Mouse (Mus musculus) forebrain, embryonic 13.5 days (tissue): ENCODE measurements around the gene Mmp15. TPM values are rescaled to one million over a fixed set of nuclear protein-coding genes. Genes with fewer than 3 reads are reported as not detected.
A peak's percentile ranks its signal among the peaks of the same experiment; 100 is the strongest.

Experiments used
- ATAC-seq: fragments of 200-750 bp; cut with Nextera tagmentation; 2 replicates; pipeline ENCODE4 v1.8.0; 2017
- H3K27ac ChIP-seq: fragments of 300-500 bp; sonication (generic); 2 replicates; pipeline ENCODE4 v1.5.1; 2015; ENCODE audit warnings: inconsistent platforms, mild to moderate bottlenecking, moderate library complexity
- H3K27me3 ChIP-seq: fragments of 300-500 bp; sonication (generic); 2 replicates; pipeline ENCODE4 v1.6.1; 2015; ENCODE audit warnings: mild to moderate bottlenecking, inconsistent platforms
- H3K36me3 ChIP-seq: fragments of 300-500 bp; sonication (generic); 2 replicates; pipeline ENCODE4 v1.6.1; 2015; ENCODE audit warnings: mild to moderate bottlenecking, inconsistent platforms; ENCODE audit not compliant: poor library complexity, severe bottlenecking
- H3K4me1 ChIP-seq: fragments of 300-500 bp; sonication (generic); 2 replicates; pipeline ENCODE4 v1.6.1; 2015; ENCODE audit warnings: inconsistent platforms
- H3K4me2 ChIP-seq: fragments of 300-500 bp; sonication (generic); 2 replicates; pipeline ENCODE4 v1.6.1; 2015; ENCODE audit warnings: inconsistent platforms, mild to moderate bottlenecking, moderate library complexity
- H3K4me3 ChIP-seq: fragments of 300-500 bp; sonication (generic); 2 replicates; pipeline ENCODE4 v1.5.1; 2015; ENCODE audit warnings: mild to moderate bottlenecking, inconsistent platforms
- H3K9ac ChIP-seq: fragments of 300-500 bp; sonication (generic); 2 replicates; pipeline ENCODE4 v1.6.1; 2015; ENCODE audit warnings: mild to moderate bottlenecking, inconsistent platforms
- H3K9me3 ChIP-seq: fragments of 300-500 bp; sonication (generic); replicated peaks from 2 replicates; pipeline ENCODE4 v1.6.1; 2016; ENCODE audit warnings: inconsistent platforms
- WGBS: fragments of 180-500 bp; shearing (Covaris S2); methylation state at CpG from one replicate; pipeline ENCODE4 v1.1.7; 2015; 5-methylcytosine and 5-hydroxymethylcytosine counted together
- polyA plus RNA-seq: library from polyadenylated mRNA; unstranded; fragments of >200 nt; fragmentation: Nextera tagmentation; extraction: Ambion mirVana; gene quantifications from 2 replicates; pipeline ENCODE4 v1.2.1, GENCODE M21; 2015

Mmp15 gene
- polyA plus RNA-seq, 1 experiment from 2014 or later, result 10.9 TPM

GRCm38 (mm10) chr8:95411309-95411972 is 59.4 kb downstream of the Mmp15 start:
- H3K4me1 ChIP-seq, result peaks cover 7% of the 10 kb centered on the region
- H3K9me3 ChIP-seq, result no peaks in the 10 kb centered on the region
- 57% methylated on average over 10 of the region's 10 CpGs for WGBS
- H3K4me3 ChIP-seq, result no peak overlapping the region
- no peak overlapping the region for H3K27ac ChIP-seq
- no peak overlapping the region for H3K9ac ChIP-seq
- no peaks in the 10 kb centered on the region for H3K36me3 ChIP-seq
- 0 out of 2 replicates have a peak, but pooled peaks have one; percentile 38 for ATAC-seq
- H3K4me2 ChIP-seq, result no peak overlapping the region
- H3K27me3 ChIP-seq, result no peaks in the 10 kb centered on the region

GRCm38 (mm10) chr8:95422193-95422810 is 70.2 kb downstream of the Mmp15 start:
- no peak overlapping the region for H3K27ac ChIP-seq
- no peak overlapping the region for H3K4me2 ChIP-seq
- H3K4me3 ChIP-seq, result no peak overlapping the region
- no peaks in the 10 kb centered on the region for H3K9me3 ChIP-seq
- no peak for ATAC-seq
- WGBS, result 95% methylated on average over 14 of the region's 14 CpGs
- H3K4me1 ChIP-seq, result peaks cover 23% of the 10 kb centered on the region
- no peak overlapping the region for H3K9ac ChIP-seq
- H3K36me3 ChIP-seq, result peaks cover 53% of the 10 kb centered on the region
- no peaks in the 10 kb centered on the region for H3K27me3 ChIP-seq

Other genes with a start within 250 kb of the Mmp15 start
- 8.2 and 8.3 TPM in 2 replicates for gene Kifc3, start 149.5 kb upstream of the Mmp15 start, polyA plus RNA-seq
- 0.43 and 0.57 TPM in 2 replicates for gene Cngb1, start 45.7 kb upstream of the Mmp15 start, polyA plus RNA-seq
- 0.39 and 1.1 TPM in 2 replicates for gene Tepp, start 41.7 kb upstream of the Mmp15 start, polyA plus RNA-seq
- gene Zfp319, start 20.3 kb upstream of the Mmp15 start, polyA plus RNA-seq, result 15.3 and 16.0 TPM in 2 replicates
- 43.7 and 45.8 TPM in 2 replicates for gene Usb1, start 20.0 kb upstream of the Mmp15 start, polyA plus RNA-seq
- gene Cfap20, start 82.6 kb downstream of the Mmp15 start, polyA plus RNA-seq, result 144 and 148 TPM in 2 replicates
- 11.7 and 12.7 TPM in 2 replicates for gene Csnk2a2, start 137.8 kb downstream of the Mmp15 start, polyA plus RNA-seq
- gene Ccdc113, start 181.8 kb downstream of the Mmp15 start, polyA plus RNA-seq, result 1.2 and 1.6 TPM in 2 replicates
- gene Prss54, start 224.1 kb downstream of the Mmp15 start, polyA plus RNA-seq, result not detected in 2 replicates